Mouse (Mus musculus) stomach, embryonic 14.5 days (tissue): ENCODE measurements around the gene Ssbp2. TPM values are rescaled to one million over a fixed set of nuclear protein-coding genes. Genes with fewer than 3 reads are reported as not detected.

ENCODE experiments used
- ATAC-seq: fragments of 200-750 bp; cut with Nextera tagmentation; 2 replicates; pipeline ENCODE4 v1.8.0; 2017; ENCODE audit warnings: low read depth, moderate TSS enrichment; ENCODE audit not compliant: insufficient number of reproducible peaks, insufficient read depth, low FRiP score
- H3K27ac ChIP-seq: fragments of 300-500 bp; sonication (generic); 2 replicates; pipeline ENCODE4 v1.5.1; 2014; ENCODE audit warnings: mild to moderate bottlenecking, low read length, moderate library complexity, mixed read lengths
- H3K27me3 ChIP-seq: fragments of 300-500 bp; sonication (generic); 2 replicates; pipeline ENCODE4 v1.6.1; 2014; ENCODE audit warnings: low read length, control low read depth, mixed read lengths; ENCODE audit not compliant: control insufficient read depth, insufficient read depth
- H3K36me3 ChIP-seq: fragments of 300-500 bp; sonication (generic); 2 replicates; pipeline ENCODE4 v1.6.1; 2014; ENCODE audit warnings: mild to moderate bottlenecking, control low read depth, low read length, moderate library complexity, mixed read lengths; ENCODE audit not compliant: control insufficient read depth, insufficient read depth
- H3K4me1 ChIP-seq: fragments of 300-500 bp; sonication (generic); 2 replicates; pipeline ENCODE4 v1.6.1; 2014; ENCODE audit warnings: low read length, control low read depth, mixed read lengths; ENCODE audit not compliant: control insufficient read depth, insufficient read depth
- H3K4me2 ChIP-seq: fragments of 300-500 bp; sonication (generic); replicated peaks from 2 replicates; pipeline ENCODE4 v1.6.1; 2014; ENCODE audit warnings: low read depth, low read length, control low read depth
- H3K4me3 ChIP-seq: fragments of 300-500 bp; sonication (generic); 2 replicates; pipeline ENCODE4 v1.5.1; 2014; ENCODE audit warnings: low read depth, low read length, control low read depth
- H3K9ac ChIP-seq: fragments of 300-500 bp; sonication (generic); replicated peaks from 2 replicates; pipeline ENCODE4 v1.6.1; 2014; ENCODE audit warnings: low read depth, mild to moderate bottlenecking, control low read depth, low read length, moderate library complexity, mixed read lengths
- H3K9me3 ChIP-seq: fragments of 300-500 bp; sonication (generic); 2 replicates; pipeline ENCODE4 v1.6.1; 2016; ENCODE audit warnings: low read depth, low read length, control low read depth; ENCODE audit not compliant: control insufficient read depth
- WGBS: fragments of 180-500 bp; shearing (Covaris S2); extraction: QIAGEN DNeasy Blood & Tissue Kit; methylation state at CpG from one replicate; pipeline ENCODE4 v1.1.7; 2014; 5-methylcytosine and 5-hydroxymethylcytosine counted together
- polyA plus RNA-seq: library from polyadenylated mRNA; unstranded; fragments of >200 nt; fragmentation: Nextera tagmentation; extraction: Ambion mirVana; gene quantifications from 2 replicates; pipeline ENCODE4 v1.2.1, GENCODE M21; 2014

Gene Ssbp2
- polyA plus RNA-seq, 1 experiment from 2014 or later = 171 TPM

DNA sequence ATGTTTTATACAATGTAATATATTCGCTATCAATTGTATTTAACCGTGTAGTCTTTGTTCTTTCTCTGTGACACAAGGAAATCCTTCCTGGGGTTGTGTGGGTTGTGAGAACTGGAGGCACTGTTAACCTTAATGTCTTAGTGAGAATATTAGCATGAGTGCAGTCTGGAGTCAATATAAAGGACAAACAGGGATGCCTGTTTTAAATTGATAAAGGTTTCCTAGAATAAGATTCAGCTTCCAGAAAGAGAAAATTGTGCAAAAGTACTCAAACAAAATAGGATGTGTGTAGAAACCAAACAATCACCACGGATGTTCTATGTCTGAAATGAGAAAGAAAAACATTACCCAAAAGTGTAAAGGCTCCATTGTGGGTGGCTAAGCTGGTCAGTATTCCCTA lies 3.3 kb upstream of the Ssbp2 start:
- no peaks in the 10 kb centered on the region for H3K36me3 ChIP-seq
- no peak overlapping the region for H3K4me2 ChIP-seq
- WGBS = 81% methylated on average over 3 of the region's 3 CpGs
- no peaks in the 10 kb centered on the region for H3K9me3 ChIP-seq
- H3K9ac ChIP-seq = no peak overlapping the region
- H3K4me3 ChIP-seq = no peak overlapping the region
- no peaks in the 10 kb centered on the region for H3K27me3 ChIP-seq
- H3K4me1 ChIP-seq = peaks cover 5% of the 10 kb centered on the region
- ATAC-seq = no peak
- H3K27ac ChIP-seq = no peak overlapping the region

DNA sequence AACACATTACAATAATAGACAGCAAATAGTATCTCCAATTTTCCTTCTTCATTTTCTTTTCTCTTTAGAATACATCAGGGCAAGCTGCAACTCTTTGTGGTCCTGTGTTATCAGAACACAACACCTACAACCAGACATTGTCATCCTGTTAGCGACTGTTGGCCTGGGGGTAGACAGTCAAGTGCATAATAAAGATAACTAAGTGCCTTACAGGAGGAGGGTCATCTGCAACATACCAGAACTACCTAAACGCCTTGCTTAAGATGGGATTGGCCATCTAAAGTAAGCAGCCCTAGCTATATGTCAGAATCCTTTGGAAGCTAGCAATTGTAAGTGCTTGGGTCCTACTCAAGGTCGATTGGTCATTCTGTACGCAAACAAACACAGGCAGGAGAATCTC lies 2.1 kb upstream of the Ssbp2 start:
- H3K27me3 ChIP-seq = no peaks in the 10 kb centered on the region
- peaks cover 6% of the 10 kb centered on the region for H3K4me1 ChIP-seq
- H3K4me3 ChIP-seq = no peak overlapping the region
- 67% methylated on average over 4 of the region's 4 CpGs for WGBS
- ATAC-seq = no peak
- H3K4me2 ChIP-seq = no peak overlapping the region
- no peak overlapping the region for H3K9ac ChIP-seq
- H3K36me3 ChIP-seq = no peaks in the 10 kb centered on the region
- no peak overlapping the region for H3K27ac ChIP-seq
- H3K9me3 ChIP-seq = no peaks in the 10 kb centered on the region

DNA sequence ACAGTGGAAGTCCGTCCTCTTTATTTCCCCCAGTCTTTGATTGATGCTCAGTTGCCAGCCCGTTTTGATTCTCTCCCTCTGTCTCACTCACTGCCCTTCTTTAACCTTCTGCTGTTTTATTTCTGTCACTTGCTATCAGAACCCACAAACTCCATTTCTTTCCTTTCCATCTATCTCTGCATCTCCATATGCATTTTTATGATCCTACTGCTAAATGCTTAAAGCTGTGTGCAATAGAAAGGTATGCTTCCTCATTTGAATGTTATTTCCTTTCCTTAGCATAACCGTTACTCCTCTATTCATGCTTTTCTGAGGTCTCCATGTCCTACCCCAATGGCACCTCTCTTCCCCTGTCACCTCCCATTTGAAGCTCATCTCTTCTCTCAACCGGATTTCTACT lies 594 bp upstream of the Ssbp2 start:
- Histone ChIP-seq H3K9ac (no peak overlapping the region), H3K36me3 (no peaks in the 10 kb centered on the region), H3K4me2 (no peak overlapping the region), H3K4me1 (peaks cover 9% of the 10 kb centered on the region), H3K9me3 (no peaks in the 10 kb centered on the region), H3K27me3 (no peaks in the 10 kb centered on the region), H3K27ac (peak overlapping the region; percentile 94; the same call in 1 of the 2 replicates), H3K4me3 (no peak overlapping the region)
- no peak for ATAC-seq
- WGBS = 35% methylated on average over 4 of the region's 4 CpGs

DNA sequence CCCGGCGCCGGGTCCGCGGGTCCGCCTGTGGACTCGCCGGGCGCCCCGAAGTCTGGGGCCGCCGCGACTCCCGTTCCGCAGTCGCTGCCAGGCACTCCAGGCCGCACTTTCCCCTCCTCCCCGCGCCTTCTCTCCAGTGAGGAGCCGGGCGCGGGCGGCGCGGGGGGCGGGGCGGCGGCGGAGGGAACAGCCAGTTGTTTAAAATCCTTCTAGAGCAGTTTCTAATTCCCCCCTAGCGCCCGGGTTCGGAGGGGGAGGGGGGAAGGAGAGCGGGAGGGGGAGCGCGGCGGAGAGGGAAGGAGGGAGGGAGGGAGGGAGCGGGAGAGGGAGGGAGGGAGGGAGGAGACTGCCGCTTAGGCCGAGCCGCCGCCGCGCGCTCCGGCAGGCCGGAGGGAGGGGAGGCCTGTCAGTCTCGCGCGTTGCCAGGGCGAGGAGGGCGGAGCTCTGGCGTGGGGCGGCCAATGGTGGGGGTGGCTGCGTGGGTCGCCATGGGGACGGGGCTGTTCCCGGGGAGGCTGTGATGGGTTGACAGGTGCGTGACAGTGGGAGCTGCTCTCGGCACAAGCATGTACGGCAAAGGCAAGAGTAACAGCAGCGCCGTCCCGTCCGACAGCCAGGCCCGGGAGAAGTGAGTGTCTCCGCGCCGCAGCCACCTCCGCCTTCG lies 670 bp downstream of the Ssbp2 start:
- Histone ChIP-seq H3K4me1 (peaks cover 9% of the 10 kb centered on the region), H3K27me3 (no peaks in the 10 kb centered on the region), H3K4me2 (peak overlapping the region; percentile 78), H3K4me3 (peak overlapping the region; percentile 90), H3K9me3 (no peaks in the 10 kb centered on the region), H3K36me3 (no peaks in the 10 kb centered on the region), H3K27ac (peak overlapping the region; percentile 94), H3K9ac (peak overlapping the region; percentile 89)
- ATAC-seq = peak; percentile 97
- under 1% methylated on average over 48 of the region's 70 CpGs for WGBS

DNA sequence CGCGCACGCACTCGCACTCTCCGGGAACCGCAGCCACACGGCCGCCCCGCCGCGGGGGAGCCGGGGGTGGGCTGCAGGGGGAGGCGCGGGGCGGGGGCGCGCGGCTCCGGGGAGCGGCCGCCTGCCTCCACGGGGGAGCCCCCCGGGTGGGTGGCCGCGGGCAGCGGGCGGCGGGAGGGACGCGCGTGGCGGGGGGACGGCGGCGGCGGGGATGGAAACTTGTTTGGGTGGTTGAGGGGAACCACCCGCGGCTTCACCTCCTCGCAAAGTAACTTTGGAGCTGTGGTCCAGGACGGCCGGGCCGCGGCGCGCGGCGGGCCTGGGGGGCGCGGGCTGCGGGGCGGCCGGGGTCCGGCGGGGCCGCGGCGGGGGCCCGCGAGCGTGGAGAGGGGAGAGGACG lies 1.2 kb downstream of the Ssbp2 start:
- no peaks in the 10 kb centered on the region for H3K9me3 ChIP-seq
- under 1% methylated on average over 18 of the region's 61 CpGs for WGBS
- peak overlapping the region; percentile 78 for H3K4me2 ChIP-seq
- peak; percentile 8; the same call in 1 of the 2 replicates for ATAC-seq
- H3K4me3 ChIP-seq = peak overlapping the region; percentile 90
- peak overlapping the region; percentile 89 for H3K9ac ChIP-seq
- peaks cover 9% of the 10 kb centered on the region for H3K4me1 ChIP-seq
- no peaks in the 10 kb centered on the region for H3K36me3 ChIP-seq
- H3K27ac ChIP-seq = peak overlapping the region; percentile 93
- H3K27me3 ChIP-seq = no peaks in the 10 kb centered on the region

DNA sequence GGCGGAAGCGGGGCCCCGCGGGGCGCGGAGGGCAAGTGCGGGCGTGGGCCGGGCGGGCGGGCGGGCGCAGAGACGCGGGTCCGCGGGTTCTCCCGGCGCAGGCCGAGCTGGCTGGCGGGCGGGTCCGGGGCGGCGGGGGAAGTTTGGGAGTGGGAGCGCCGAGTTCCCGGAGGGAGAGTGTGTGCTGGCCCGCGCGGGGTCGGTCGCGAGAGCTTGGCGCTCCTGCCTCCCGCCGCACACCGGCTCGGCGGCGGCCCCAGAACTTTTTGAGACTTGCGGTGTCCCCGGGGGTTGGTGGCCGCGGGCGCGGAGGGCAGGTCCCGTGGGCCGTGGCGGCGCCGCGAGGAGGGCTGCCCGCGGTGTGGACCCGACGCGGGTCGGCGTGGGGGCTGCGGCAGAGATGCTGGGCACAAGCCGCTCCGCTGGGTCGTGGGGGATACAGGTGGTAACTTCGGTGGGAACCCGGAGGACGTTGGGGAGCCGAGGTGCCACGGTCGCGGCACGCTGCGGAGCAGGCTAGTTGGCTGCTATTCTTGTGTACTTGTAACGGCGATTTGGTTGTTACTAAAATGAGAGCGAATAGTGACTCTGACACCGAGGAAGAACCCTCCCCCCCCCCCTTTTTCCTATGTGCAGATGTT lies 1.7 kb downstream of the Ssbp2 start:
- Histone ChIP-seq H3K27me3 (no peaks in the 10 kb centered on the region), H3K9me3 (no peaks in the 10 kb centered on the region), H3K27ac (peak overlapping the region; percentile 93), H3K36me3 (no peaks in the 10 kb centered on the region), H3K4me2 (peak overlapping the region; percentile 78), H3K4me3 (peak overlapping the region; percentile 90), H3K9ac (peak overlapping the region; percentile 89), H3K4me1 (peaks cover 9% of the 10 kb centered on the region)
- peak; percentile 1; the same call in 1 of the 2 replicates for ATAC-seq
- WGBS = under 1% methylated on average over 62 of the region's 77 CpGs

DNA sequence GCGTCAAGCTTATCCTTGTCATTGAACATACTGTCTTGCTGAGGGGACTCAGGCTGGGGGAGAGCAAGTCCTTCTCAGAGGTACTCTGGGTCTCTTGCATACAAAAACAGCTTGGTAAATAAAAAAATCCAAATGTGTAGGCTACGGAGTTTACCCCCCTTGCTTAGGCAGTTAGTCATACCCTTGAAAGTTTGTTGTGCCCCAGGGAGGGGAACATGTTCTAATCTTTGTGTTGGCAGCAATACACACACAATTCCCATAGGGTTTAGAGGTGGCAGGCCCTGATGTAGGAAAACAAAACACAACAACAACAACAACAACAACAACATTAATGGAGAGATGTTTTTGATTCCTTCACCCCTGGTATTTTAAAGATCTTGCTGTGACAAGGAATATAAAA lies 2.3 kb downstream of the Ssbp2 start:
- no peak for ATAC-seq
- Histone ChIP-seq H3K36me3 (no peaks in the 10 kb centered on the region), H3K4me2 (peak overlapping the region; percentile 78), H3K4me1 (peaks cover 9% of the 10 kb centered on the region), H3K9me3 (no peaks in the 10 kb centered on the region), H3K9ac (peak overlapping the region; percentile 89), H3K4me3 (peak overlapping the region; percentile 90), H3K27ac (peak overlapping the region; percentile 93; the same call in 1 of the 2 replicates), H3K27me3 (no peaks in the 10 kb centered on the region)
- 2% methylated on average over 2 of the region's 2 CpGs for WGBS

DNA sequence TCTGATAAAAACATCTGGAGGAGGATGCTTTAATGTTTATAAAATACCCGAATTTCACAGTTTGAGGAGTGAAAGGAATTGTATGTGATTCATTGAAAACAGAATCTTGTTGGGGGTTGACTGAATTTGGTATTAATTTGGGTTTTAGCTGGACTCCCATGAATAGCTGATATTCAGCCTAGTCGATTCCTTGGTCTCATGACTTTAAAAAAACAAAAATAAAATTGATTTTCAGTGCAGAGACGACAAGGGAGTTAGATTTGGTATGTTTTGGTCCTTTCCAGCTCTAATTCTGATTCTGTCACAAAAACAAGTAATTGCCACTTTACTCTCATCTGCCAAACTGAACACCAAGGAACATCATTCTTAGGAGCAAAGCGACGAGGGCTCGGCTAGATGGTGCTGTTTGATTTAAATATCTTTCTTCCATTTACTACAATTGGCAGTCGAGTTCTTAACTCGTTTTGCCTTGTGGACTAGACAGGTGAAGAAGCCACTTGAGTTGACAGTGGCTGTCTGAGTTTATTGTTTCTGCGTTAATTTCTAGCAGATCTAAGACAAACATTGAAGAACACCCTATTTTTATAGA lies 2.9 kb downstream of the Ssbp2 start:
- H3K9ac ChIP-seq = no peak overlapping the region
- ATAC-seq = no peak
- 14% methylated on average over 9 of the region's 9 CpGs for WGBS
- no peaks in the 10 kb centered on the region for H3K36me3 ChIP-seq
- H3K4me3 ChIP-seq = peak overlapping the region; percentile 90; the same call in 1 of the 2 replicates
- H3K27ac ChIP-seq = no peak overlapping the region
- H3K9me3 ChIP-seq = no peaks in the 10 kb centered on the region
- H3K4me1 ChIP-seq = peaks cover 9% of the 10 kb centered on the region
- no peaks in the 10 kb centered on the region for H3K27me3 ChIP-seq
- peak overlapping the region; percentile 78 for H3K4me2 ChIP-seq
